Mouse (Mus musculus) heart, embryonic 10.5 days (tissue): ENCODE data around the gene Cbln3. TPM values are rescaled to one million over a fixed set of nuclear protein-coding genes. Genes with fewer than 3 reads are reported as not detected.

Source experiments
- DNase-seq: peaks from one replicate; pipeline ENCODE4 v3.0.0-alpha.2; 2017; ENCODE audit warnings: low spot score
- H3K27ac ChIP-seq: fragments of 300-500 bp; sonication (generic); 2 replicates; pipeline ENCODE4 v1.5.1; 2016; ENCODE audit warnings: mild to moderate bottlenecking
- H3K27me3 ChIP-seq: fragments of 300-500 bp; sonication (generic); 2 replicates; pipeline ENCODE4 v1.6.1; 2016; ENCODE audit warnings: mild to moderate bottlenecking; ENCODE audit not compliant: poor library complexity, insufficient read depth, severe bottlenecking
- H3K36me3 ChIP-seq: fragments of 300-500 bp; sonication (generic); 2 replicates; pipeline ENCODE4 v1.6.1; 2016; ENCODE audit warnings: mild to moderate bottlenecking, moderate library complexity
- H3K4me1 ChIP-seq: fragments of 300-500 bp; sonication (generic); 2 replicates; pipeline ENCODE4 v1.6.1; 2016; ENCODE audit warnings: mild to moderate bottlenecking
- H3K4me3 ChIP-seq: fragments of 300-500 bp; sonication (generic); 2 replicates; pipeline ENCODE4 v1.5.1; 2016; ENCODE audit warnings: mild to moderate bottlenecking, moderate library complexity
- H3K9me3 ChIP-seq: fragments of 300-500 bp; sonication (generic); 2 replicates; pipeline ENCODE4 v1.6.1; 2016; ENCODE audit warnings: mild to moderate bottlenecking, moderate library complexity
- WGBS: fragments of 180-500 bp; shearing (Covaris S2); methylation state at CpG from one replicate; pipeline ENCODE4 v1.1.7; 2016; 5-methylcytosine and 5-hydroxymethylcytosine counted together
- polyA plus RNA-seq: library from polyadenylated mRNA; unstranded; fragments of >200 nt; fragmentation: Nextera tagmentation; extraction: Ambion mirVana; gene quantifications from 2 replicates; pipeline ENCODE4 v1.2.1, GENCODE M21; 2016

Cbln3 gene
- polyA plus RNA-seq, 1 experiment from 2014 or later: 0.30 TPM

DNA sequence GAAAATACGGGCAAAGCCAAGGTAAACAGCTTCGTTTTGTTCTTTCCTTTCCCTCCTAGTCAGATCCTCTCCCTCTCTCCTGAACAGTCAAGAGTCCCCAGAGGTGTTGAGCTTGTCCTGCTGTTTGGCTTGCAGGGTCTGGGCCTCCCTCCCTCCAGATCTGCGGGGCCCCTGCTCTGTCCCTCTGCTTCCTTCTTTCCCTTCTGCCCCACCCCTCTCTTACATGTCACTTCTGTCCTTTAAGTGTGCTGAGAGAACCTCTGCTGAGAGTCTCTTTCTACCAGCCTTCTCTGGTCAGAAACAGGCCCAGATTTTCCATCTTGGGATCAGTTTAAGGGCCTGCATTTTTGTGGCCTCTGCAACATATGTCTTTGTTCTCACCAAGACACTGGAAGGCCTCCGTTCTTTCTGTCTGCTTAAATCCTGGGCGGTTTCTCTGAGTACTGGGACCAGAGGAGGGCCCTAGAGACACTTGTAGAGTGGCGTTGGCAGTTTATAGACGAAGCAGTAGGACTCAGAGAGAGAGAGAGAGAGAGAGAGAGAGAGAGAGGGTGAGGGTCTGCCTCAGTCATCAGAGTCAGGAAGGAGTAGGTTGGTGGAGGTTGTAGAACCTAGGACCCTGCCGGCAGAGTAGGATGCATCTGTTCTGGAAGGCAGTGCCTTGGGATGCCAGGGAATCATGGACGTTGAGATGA lies 29.6 kb downstream of the Cbln3 start:
- no peak for DNase-seq
- whole genome bisulfite sequencing: under 1% methylated on average over 9 of the region's 9 CpGs
- peak overlapping the region; percentile 95 for H3K27ac ChIP-seq
- H3K4me1 ChIP-seq: peaks cover 74% of the 10 kb centered on the region
- peaks cover 16% of the 10 kb centered on the region for H3K36me3 ChIP-seq
- no peaks in the 10 kb centered on the region for H3K9me3 ChIP-seq
- no peaks in the 10 kb centered on the region for H3K27me3 ChIP-seq
- H3K4me3 ChIP-seq: peak overlapping the region; percentile 81

DNA sequence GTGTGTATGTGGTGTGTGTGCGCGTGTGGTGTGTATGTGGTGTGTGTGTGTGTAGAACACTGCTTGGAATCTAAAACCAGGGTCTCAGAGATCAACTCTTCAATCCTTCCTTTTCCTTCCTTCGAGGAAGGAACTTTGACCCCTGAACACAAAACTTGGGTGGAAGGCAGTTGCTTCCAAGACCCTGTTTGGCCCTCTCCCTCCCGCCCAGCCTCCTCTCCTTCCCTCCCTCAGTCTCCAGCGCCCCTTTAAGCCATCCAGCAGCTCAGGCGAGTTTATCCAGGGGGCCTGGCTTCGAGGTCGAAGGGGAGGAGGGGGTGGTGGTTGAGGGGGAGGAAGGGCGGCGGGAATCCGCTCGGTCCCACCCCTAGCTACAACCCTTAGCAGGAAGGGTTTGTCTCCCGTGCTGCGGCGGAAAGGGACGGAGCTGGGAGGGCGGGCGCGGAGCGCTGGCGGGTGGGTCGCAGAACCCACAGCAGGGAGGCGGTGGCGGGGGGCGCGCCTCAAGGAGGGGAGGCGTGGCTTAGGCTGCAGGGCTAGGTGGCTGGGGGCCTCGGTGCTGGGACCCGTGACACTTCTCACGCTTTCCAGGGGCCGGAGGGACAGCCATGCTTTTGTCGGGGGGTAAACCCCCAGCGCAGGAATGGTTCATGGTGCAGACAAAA lies 30.4 kb downstream of the Cbln3 start, which contains the start of gene Nynrin:
Gene Nynrin, plus strand, starts transcription at position 390 of the 665 bp plus-strand sequence.
- DNase-seq: peak; percentile 96
- Histone ChIP-seq H3K36me3 (peaks cover 10% of the 10 kb centered on the region), H3K4me1 (peaks cover 68% of the 10 kb centered on the region), H3K9me3 (no peaks in the 10 kb centered on the region), H3K4me3 (peak within 1 kb of the TSS; percentile 81), H3K27me3 (no peaks in the 10 kb centered on the region), H3K27ac (peak within 1 kb of the TSS; percentile 95)
- 2% methylated on average over 33 of the region's 33 CpGs for WGBS

DNA sequence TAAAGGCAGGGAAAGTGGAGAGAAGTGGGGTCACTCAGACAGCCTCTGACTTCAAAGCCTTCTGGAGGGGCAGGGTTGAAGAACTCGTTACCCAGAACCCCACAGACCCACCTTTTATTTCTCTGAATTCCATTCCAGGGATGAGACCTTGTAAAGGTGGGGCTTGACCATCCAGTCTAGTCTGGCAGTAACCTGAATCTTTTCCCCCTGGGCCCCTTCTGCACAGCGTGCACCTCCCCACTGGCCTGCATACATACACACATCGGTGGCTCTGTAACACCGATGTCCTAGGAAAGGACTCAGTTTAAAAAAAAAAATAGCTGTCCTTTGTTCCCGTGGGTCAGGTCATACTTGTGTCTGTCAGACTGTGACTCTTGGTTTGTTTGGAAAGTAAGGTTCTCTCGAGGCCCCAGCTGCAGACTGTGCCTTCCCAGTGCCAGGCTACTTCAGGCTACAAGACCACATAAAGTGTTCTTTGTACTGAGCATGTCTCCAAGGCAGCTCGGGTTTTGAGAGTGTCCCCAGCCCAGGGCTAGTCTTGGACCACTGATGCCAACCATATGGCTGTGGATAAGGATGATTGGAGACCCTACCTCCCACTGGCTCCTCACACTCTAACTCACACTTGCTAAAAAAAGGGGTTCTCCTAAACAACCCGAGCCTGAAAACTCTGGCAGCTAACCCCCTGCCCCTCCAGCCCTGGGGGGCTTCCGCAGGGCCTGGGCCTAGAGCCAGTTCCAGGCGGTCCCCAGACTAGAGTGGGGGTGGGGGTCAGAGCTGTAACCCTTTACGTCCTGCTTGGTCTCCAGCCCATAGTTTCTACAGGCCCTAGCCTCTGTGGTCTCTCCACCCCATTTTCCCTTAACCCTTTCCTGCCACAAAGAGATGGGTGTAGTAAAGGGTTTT lies 31.3 kb downstream of the Cbln3 start:
- H3K4me3 ChIP-seq: peak overlapping the region; percentile 81
- no peaks in the 10 kb centered on the region for H3K27me3 ChIP-seq
- no peak for DNase-seq
- no peaks in the 10 kb centered on the region for H3K9me3 ChIP-seq
- 4% methylated on average over 11 of the region's 11 CpGs for WGBS
- H3K27ac ChIP-seq: peak overlapping the region; percentile 95
- peaks cover 60% of the 10 kb centered on the region for H3K4me1 ChIP-seq
- H3K36me3 ChIP-seq: peaks cover 7% of the 10 kb centered on the region

DNA sequence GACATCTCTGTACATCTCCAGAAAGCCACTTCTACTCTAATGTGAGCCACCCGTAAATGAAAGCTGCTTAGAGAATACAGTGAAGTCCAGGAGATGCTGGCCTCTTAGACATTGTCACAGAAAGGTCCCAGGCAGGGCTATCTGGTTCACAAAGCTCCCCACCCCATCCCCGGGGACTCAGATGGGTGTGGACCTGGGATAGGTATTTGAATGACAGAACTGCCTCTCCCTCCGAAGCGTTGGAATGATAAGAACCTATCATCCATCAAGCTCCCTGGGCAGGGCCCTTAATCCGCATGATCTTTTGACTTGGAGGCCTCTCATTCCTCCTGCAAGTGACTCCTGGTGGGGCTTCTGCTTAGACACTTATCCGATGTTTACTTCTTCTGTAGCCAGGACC lies 33.3 kb downstream of the Cbln3 start:
- DNase-seq: no peak
- H3K36me3 ChIP-seq: no peaks in the 10 kb centered on the region
- H3K9me3 ChIP-seq: no peaks in the 10 kb centered on the region
- no peak overlapping the region for H3K27ac ChIP-seq
- no peaks in the 10 kb centered on the region for H3K27me3 ChIP-seq
- no peak overlapping the region for H3K4me3 ChIP-seq
- WGBS: 43% methylated on average over 6 of the region's 6 CpGs
- H3K4me1 ChIP-seq: peaks cover 51% of the 10 kb centered on the region

DNA sequence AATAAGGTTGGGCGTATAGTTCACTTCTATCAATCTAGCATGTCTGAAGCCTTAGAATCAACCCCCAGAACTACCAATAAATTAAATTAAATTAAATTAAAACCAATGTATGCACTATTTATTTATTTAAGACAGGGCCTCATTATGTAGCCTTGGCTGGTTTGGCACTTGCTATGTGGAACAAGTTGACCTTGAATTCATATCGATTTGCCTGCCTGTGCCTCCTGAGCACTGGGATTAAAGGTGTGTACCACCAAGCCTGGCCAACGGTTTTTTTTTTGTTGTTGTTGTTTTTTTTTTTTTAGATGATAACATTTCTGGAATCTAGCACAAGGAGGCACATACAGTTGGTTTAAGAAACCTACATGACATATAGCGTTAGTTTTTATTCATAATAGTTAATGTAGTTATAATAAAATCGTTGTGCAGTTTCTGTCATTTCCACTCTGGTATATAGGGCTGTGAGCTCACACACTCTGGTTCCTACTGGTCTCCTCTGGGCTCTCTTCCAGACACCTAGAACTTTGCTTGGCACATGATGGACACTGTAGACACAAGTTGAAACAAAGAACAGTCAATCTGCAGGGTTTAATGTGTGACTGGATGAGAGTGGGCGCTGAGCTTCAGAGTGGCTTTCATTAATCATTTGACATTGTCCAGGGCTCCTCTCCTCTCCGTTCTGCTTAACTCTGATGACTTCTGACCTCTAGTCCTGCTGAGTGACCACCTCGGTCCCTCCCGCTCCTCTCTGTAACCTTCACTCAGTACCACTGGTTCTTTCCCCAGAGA lies 38.5 kb downstream of the Cbln3 start:
- Histone ChIP-seq H3K9me3 (no peaks in the 10 kb centered on the region), H3K4me3 (no peak overlapping the region), H3K27me3 (no peaks in the 10 kb centered on the region), H3K4me1 (peaks cover 16% of the 10 kb centered on the region), H3K36me3 (no peaks in the 10 kb centered on the region), H3K27ac (peak overlapping the region; percentile 16; the same call in 1 of the 2 replicates)
- DNase-seq: no peak
- WGBS: 58% methylated on average over 9 of the region's 9 CpGs

DNA sequence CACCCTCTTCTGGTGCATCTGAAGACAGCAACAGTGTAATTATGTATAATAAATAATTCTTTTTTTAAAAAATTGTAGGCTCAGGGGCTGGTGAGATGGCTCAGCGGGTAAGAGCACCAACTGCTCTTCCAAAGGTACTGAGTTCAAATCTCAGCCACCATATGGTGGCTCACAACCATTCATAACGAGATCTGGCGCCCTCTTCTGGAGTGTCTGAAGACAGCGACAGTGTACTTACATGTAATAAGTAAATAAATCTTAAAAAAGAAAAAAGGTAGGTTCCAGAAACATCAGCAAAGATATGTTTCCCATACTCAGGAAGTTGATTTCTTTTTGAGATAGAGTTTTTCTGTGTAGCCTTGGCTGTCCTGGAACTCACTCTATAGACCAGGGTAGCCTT lies 41.4 kb downstream of the Cbln3 start:
- whole genome bisulfite sequencing: 79% methylated on average over 4 of the region's 4 CpGs
- no peaks in the 10 kb centered on the region for H3K36me3 ChIP-seq
- no peaks in the 10 kb centered on the region for H3K27me3 ChIP-seq
- no peak overlapping the region for H3K27ac ChIP-seq
- DNase-seq: no peak
- H3K9me3 ChIP-seq: no peaks in the 10 kb centered on the region
- H3K4me1 ChIP-seq: peaks cover 11% of the 10 kb centered on the region
- H3K4me3 ChIP-seq: no peak overlapping the region

DNA sequence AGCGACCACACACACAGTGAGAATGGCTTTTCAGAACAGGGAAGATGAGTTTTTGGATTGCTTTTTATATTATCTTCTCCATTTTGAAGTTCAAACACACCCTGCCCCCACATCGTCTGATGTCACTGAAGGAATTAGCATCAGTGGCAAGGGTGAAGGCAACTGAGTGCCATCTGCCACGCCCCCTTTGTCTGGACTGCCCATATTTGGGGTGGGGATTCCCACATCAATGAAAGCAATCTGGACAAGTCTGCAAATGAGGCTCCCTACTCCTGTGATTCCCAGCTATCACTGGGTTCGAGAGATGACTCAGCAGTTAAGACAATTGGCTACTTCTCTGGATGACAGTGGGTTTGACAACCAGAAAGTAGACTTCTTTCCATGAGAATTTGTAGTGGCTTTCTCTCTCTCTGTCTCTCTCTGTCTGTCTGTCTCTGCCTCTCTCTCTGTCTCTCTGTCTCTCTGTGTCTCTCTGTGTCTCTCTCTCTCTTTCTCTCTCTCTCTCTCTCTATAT lies 43.3 kb downstream of the Cbln3 start:
- Histone ChIP-seq H3K27ac (no peak overlapping the region), H3K9me3 (no peaks in the 10 kb centered on the region), H3K4me3 (no peak overlapping the region), H3K27me3 (no peaks in the 10 kb centered on the region), H3K36me3 (no peaks in the 10 kb centered on the region), H3K4me1 (0 out of 2 replicates have a peak, but pooled peaks cover 1% of the 10 kb centered on the region)
- 64% methylated on average over 4 of the region's 4 CpGs for WGBS
- DNase-seq: no peak

DNA sequence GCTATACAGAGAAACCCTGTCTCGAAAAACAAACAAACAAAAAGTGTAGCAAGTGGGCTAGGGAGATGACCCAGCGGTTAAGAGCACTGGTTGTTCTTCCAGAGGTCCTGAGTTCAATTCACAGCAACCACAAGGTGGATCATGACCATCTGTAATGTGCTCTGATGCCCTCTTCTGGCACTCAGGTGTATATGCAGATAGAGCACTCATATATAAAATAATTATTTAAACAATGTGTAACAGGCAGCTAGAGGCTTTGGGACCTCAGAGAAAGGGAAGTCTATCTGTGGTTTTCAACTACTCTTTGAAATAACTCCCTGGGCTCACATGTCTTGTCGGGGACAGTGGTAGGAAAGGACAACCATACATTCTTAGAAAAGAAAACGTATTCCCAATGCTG lies 45.5 kb downstream of the Cbln3 start:
- Histone ChIP-seq H3K4me3 (no peak overlapping the region), H3K27ac (no peak overlapping the region), H3K27me3 (no peaks in the 10 kb centered on the region), H3K4me1 (peaks cover 13% of the 10 kb centered on the region), H3K36me3 (no peaks in the 10 kb centered on the region), H3K9me3 (no peaks in the 10 kb centered on the region)
- DNase-seq: no peak
- 86% methylated on average over 4 of the region's 4 CpGs for WGBS

DNA sequence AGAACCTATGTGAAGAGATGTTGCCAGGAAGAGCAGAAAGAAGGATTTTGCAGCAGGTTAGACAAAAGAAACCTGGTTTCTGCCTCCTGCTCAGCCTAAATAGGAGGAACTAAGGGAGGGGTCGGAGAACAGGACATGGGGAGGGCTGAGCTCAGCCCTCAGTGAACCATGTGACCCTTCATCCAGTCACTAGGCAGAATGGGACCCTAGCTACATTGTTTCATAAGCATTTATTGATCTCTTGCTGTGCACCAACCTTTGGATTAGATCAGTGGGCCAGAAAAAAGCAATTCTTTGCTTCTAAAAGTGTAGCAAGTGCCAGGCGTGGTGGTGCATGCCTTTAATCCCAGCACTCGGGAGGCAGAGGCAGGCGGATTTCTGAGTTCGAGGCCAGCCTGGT lies 45.9 kb downstream of the Cbln3 start:
- no peak for DNase-seq
- WGBS: 84% methylated on average over 5 of the region's 5 CpGs
- no peak overlapping the region for H3K4me3 ChIP-seq
- H3K36me3 ChIP-seq: no peaks in the 10 kb centered on the region
- H3K9me3 ChIP-seq: no peaks in the 10 kb centered on the region
- no peaks in the 10 kb centered on the region for H3K27me3 ChIP-seq
- H3K4me1 ChIP-seq: peaks cover 13% of the 10 kb centered on the region
- no peak overlapping the region for H3K27ac ChIP-seq

DNA sequence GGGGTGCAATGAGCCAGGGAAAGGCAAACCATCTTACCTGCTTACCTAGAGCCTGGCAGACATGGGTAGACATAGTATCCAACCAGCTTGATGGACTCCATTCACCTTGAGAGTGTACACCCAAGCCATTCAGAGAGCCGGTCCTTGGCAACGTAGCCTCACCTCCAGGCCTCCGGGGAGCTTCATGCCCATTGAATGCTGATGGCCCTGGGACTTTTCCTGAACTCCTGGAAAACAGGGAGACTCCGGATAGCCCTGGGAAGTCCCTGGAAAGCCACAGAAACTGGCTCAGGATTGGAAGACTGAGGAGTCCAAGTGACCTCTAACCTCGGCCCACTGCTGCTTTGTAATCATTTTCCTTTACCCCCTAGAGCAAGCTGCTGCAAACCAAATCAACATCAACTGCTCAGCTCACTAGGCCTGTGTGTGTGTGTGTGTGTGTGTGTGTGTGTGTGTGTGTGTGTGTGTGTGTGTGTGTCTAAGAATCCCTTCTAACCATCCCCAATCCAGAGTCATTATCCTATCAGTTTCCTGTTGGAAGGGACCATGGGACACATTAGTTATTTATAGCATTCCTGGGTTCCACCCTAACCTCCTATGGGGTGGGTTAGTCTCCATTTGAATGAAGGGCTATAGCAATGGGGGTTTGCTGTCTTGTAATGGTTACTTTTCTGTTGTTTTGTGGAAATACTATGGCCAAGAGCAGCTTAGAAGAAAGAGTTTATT lies 49.2 kb downstream of the Cbln3 start:
- Histone ChIP-seq H3K4me1 (peaks cover 22% of the 10 kb centered on the region), H3K27ac (0 out of 2 replicates have a peak overlapping the region, but pooled peaks have one; percentile 10), H3K27me3 (peaks cover 12% of the 10 kb centered on the region; the same call in 1 of the 2 replicates), H3K4me3 (0 out of 2 replicates have a peak overlapping the region, but pooled peaks have one; percentile 1), H3K9me3 (no peaks in the 10 kb centered on the region), H3K36me3 (peaks cover 21% of the 10 kb centered on the region)
- no peak for DNase-seq
- 75% methylated on average over 5 of the region's 5 CpGs for WGBS

DNA sequence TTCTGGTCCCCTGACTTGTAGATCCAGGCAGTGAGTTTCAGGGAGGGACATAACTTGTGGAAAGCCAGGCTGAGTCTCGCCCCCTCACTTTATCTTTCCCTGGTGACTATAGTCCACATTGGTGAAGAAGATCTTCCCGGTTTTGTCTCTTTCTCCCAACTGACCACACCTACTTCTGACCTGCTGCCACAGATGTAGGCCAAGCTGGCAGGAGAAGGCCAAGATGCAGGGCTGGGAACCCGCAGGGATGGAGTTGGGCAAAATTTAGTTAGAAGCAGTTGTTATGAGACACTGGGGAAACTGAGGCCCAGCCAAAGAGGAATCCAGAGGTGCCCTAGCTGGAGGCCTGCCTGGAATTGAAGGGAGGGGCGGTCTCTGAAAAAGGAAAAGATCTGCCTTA lies 51.1 kb downstream of the Cbln3 start:
- H3K36me3 ChIP-seq: peaks cover 34% of the 10 kb centered on the region
- H3K4me1 ChIP-seq: peaks cover 38% of the 10 kb centered on the region
- WGBS: 77% methylated on average over 4 of the region's 4 CpGs
- H3K27ac ChIP-seq: no peak overlapping the region
- no peak overlapping the region for H3K4me3 ChIP-seq
- no peak for DNase-seq
- no peaks in the 10 kb centered on the region for H3K9me3 ChIP-seq
- peaks cover 13% of the 10 kb centered on the region; the same call in 1 of the 2 replicates for H3K27me3 ChIP-seq
